Mouse (Mus musculus): Measurements from ENCODE around the gene Taldo1.

Gene Taldo1

GRCm38 (mm10) chr7:141426948-141427730, 35.1 kb downstream of the Taldo1 start:
- no peak for DNase-seq

DNA sequence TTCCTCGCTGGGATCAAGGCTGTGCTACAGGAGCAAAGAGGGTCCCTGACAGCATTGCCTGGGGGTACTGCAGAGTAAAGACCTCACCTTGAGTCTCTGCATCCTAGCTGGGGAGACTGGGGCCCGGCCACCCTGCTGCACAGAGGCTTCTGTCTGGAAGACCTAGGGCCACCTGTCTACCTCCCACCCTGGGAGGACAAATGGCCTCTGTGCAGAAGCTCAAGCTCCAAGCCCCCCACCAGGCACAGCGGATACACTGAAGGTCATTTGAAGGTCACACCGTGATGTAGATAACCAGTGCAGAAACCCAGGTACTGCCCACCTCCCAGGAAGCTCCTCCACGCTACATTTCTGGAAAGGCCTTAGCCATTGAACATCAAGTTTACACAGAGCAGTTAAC, 36.7 kb downstream of the Taldo1 start:
- no peak for DNase-seq

DNA sequence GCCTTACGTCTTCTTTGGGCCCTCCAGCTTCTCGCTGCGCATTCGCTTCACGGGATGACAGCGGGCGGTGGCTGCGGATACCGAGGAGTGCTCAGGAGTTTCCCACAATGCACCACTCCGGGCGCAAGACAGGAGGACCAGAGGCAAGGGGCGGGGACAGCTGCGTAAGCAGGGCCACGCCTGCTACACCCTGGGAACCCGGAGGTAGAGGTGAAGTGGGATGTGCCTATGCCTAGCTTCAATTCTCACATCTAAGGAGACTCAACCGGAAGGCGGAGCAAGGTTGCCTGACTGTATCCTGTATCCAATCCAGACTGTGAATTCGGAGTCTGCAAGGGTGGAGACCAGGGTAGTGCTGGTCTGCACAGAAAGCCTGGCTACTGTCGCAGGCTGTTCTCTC, 37.3 kb downstream of the Taldo1 start, which contains the start of gene Cend1:
Cend1 (minus strand) TSS at position 182 of the 400 bp plus-strand sequence.
- no peak for DNase-seq

GRCm38 (mm10) chr7:141429840-141430584, 38.0 kb downstream of the Taldo1 start:
- DNase-seq: no peak

DNA sequence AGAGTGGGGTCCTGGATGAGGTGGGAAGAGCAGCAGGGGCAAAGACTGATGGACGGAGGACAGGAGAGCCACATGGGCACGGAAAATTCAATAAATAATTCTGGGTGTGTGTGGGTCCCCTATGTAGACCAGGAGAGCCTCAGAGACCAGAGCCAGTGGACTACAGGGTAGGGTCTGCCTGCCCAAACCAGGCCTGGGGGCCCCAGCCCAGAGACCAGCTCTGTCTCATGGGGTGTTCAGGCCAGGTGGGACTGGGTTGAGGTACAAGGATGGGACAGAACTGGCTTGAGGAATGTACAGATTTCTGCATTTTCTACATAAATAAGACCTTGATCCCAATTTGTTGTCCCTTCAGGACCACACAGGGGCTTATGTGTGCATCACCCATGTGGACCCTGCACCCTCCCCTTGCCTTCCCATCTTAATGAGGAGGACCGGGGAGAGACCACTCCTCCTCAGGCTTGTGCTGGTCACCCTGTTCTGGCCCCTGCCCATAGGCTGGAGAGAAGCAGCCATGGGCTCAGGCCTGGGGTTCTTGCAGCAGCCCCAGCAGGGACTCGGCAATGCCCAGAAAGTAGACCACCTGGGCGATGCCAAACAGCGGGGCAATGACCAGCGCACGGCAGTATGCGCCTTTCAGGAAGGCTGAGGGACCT, 38.7 kb downstream of the Taldo1 start:
- DNase-seq: no peak

GRCm38 (mm10) chr7:141431434-141432185, 39.6 kb downstream of the Taldo1 start:
- DNase-seq: no peak

DNA sequence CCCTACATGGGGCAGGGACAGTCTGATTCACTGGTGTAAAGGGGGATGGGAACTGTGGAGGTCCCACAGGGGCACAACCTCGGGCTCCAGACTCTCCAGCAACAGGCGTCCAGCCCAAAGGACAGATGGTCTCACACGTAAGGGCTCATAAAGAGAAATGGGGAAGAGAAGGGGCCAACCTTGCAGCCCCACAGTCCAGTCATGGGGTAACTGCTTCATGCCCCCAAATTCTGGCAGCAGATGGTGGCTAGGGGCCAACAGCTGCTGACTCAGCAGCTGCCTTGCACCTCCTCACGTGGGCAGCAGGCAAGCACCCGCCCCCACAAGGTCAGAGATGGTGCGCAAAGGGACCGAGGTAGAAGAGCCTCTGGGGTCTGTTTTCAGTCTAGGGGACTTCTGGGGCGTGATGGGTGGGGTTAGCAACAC, 40.2 kb downstream of the Taldo1 start:
- DNase-seq: no peak

GRCm38 (mm10) chr7:141432741-141433516, 40.9 kb downstream of the Taldo1 start:
- DNase-seq: no peak

GRCm38 (mm10) chr7:141433517-141434400, 41.8 kb downstream of the Taldo1 start:
- DNase-seq: no peak

- no peak for DNase-seq
Observed at GRCm38 (mm10) chr7:141434464-141434863, 42.5 kb downstream of the Taldo1 start.

- peak; percentile 40 to 56 for DNase-seq
Observed at GRCm38 (mm10) chr7:141435129-141435855, 43.3 kb downstream of the Taldo1 start.

DNA sequence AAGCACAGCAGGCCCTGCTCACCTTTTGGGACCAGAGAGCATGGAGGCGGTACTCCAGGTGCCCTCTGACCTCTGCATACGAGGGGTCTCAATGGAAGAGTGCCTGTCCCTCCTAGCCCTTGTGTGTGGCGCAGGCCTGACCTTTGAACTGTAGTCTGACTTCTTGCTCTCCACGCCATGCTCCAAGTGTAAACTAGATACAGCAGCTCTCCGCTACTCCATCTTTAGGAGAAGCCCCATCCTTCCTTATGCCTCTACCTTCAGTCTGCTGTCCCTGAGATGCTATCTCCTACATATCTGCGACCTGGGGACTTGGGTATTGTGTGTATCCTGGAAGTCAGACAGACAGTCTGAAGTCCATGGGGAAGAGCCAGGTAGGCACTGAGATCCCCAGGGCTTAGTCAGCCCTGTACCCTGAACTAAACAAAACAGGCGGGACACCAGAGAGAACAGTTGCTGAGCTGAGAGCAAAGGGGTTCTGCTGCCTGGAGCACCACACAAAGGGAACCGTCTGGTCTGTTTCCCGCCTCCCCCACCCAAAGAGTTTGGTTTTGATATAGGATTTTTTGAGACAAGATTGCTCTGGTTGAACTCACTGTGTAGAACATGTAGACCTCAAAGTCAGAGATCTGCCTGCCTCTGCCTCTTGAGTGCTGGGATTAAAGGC, 44.0 kb downstream of the Taldo1 start:
- DNase-seq: no peak

- DNase-seq: no peak
Observed at GRCm38 (mm10) chr7:141436523-141436892, 44.5 kb downstream of the Taldo1 start.

DNA sequence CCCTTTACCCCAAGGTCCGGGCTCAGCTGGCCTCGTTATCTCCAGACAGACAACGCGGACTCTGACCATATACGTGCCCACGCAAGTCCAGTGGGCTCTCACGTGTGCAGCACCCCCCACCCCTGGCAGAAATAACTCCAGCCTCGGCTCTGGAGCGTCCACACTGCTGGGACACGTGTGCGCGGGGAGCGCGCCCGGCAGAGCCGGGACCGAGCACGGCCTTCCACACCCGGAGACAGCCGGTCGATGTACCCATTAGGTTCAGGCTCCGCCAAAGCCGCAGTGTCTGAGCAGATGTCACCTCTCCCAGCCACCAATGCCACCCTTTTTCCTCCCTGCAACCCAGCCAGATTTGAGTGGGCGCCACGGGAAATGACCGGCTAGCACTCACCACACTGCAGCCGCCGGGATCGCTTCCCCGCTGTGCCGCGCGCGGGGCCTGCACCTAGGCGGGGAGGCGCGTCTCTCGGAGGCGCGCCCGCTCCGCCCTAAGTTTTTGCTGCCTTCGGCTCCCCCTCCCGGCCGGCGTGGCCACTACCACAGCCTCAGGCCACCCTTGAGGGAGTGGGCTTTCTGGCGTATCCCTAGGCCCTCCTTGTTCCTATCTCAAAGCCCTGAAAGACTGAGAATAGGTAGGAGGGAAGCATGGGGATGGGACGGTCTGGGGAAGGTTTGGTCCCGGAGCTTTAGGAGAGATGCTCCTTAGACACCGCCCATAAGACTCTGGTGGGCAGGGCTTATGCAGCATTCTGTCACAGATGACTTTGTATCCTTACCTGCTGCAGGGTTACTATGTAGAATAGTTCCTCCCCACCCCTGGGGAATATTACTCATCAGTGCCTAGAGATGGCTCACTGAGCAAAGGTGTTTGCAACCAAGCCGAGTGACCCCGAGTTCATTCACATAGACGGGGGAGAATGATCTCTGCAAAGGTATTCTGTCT, 45.5 kb downstream of the Taldo1 start, which contains the start of gene Slc25a22:
Slc25a22 (minus strand) TSS at position 715 of the 943 bp plus-strand sequence.
- DNase-seq: peak; percentile 73 to 83

- DNase-seq: no peak
Observed at GRCm38 (mm10) chr7:141438201-141438968, 46.4 kb downstream of the Taldo1 start.

GRCm38 (mm10) chr7:141439140-141439679, 47.2 kb downstream of the Taldo1 start:
- no peak for DNase-seq

DNA sequence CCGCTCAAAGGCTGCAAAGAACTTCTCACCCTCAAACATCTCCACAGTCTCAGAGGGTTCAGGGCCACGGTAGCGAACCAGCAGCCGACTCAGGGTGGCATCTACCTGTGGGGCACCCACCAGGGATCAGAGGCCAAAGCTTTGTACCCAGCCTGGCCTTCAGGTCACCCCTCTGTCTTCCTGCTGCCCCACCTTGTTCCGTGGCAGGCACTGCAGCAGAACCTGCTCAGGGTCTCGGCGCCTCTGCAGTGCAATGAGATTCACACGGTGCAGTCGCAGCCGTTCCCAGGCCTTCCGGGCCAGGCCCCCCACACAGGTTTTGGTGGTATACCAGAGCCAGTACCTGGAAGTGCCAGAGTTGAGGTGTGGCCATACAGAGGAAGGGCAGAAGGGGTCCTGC, 47.8 kb downstream of the Taldo1 start:
- DNase-seq: no peak

Measured in spleen, adult 18-20 months (tissue).